Mouse (Mus musculus): ENCODE results near the gene Adk. TPM values are rescaled to one million over a fixed set of nuclear protein-coding genes. Genes with fewer than 3 reads are reported as not detected.
A peak's percentile ranks its signal among the peaks of the same experiment; 100 is the strongest.

The Adk gene
- total and polyA plus RNA-seq, 3 experiments = 69.0 to 479 (median 102) TPM

DNA sequence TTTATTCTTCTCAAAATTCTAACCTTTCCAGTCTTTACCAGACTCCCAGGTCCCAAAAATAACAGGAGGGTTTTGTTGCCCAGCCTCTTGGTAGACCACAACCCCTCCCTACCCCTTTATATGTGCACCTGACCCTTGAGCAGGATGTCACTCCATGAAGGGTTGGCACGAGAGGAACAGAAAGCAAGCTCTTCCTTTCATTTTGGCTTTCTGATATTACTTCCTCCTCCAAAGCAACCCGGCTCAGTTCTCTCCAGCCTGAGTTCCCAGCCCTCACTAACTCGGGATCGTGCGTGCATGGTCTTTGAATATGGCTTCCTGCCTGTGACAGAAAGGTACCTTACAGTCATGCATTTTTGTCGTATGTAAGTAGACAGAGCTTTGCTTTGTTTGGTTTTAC is 142.0 kb downstream of the Adk start:
- DNase-seq (ENCODE audit: low read depth, low spot score) = no peak
- Histone ChIP-seq H3K9me3 (replicated peaks; ENCODE audit: insufficient read depth, low read length) (no peaks in the 10 kb centered on the region), H3K79me2 (ENCODE audit: control insufficient read depth, insufficient read depth, low read length, poor library complexity) (no peaks in the 10 kb centered on the region), H3K27me3 (ENCODE audit: control insufficient read depth in 1 of 2, insufficient read depth in 2 of 2, low read length in 2 of 2) (no peaks in the 10 kb centered on the region), H3K9ac (ENCODE audit: control insufficient read depth, low read depth, low read length, poor library complexity, severe bottlenecking) (no peak overlapping the region), H3K4me1 (ENCODE audit: control insufficient read depth in 1 of 2, insufficient read depth in 2 of 2, low read length in 2 of 2) (no peaks in the 10 kb centered on the region), H3K4me3 (ENCODE audit: control insufficient read depth in 1 of 2, insufficient read depth in 1 of 2, low read depth in 2 of 2, low read length in 2 of 2) (no peak overlapping the region), H3K36me3 (ENCODE audit: control insufficient read depth in 1 of 2, insufficient read depth in 2 of 2, low read length in 2 of 2) (no peaks in the 10 kb centered on the region; a peak in 2 of 4 replicates), H3K27ac (ENCODE audit: control insufficient read depth, low read depth, low read length) (no peak overlapping the region)
- TF ChIP-seq MYB (IDR thresholded peaks at IDR 0.05; ENCODE audit: low read depth, low read length) (no peak), POLR2AphosphoS5 (IDR thresholded peaks at IDR 0.05; ENCODE audit: borderline replicate concordance, low read depth, low read length) (no peak), ZKSCAN1 (IDR thresholded peaks at IDR 0.05; ENCODE audit: low read depth, low read length) (no peak), NELFE (IDR thresholded peaks at IDR 0.05; ENCODE audit: low read depth, low read length) (no peak), SIN3A (IDR thresholded peaks at IDR 0.05; ENCODE audit: low read length) (no peak), POLR2AphosphoS2 (IDR thresholded peaks at IDR 0.05; ENCODE audit: low read length) (no peak), EP300 (IDR thresholded peaks at IDR 0.05; ENCODE audit: low read depth in 1 of 2, low read length in 2 of 2) (no peak), ETS1 (IDR thresholded peaks at IDR 0.05; ENCODE audit: low read depth, low read length) (no peak), KAT2A (conservative IDR thresholded peaks at IDR 0.05; ENCODE audit: low read depth, low read length) (no peak), ELF1 (IDR thresholded peaks at IDR 0.05; ENCODE audit: low read depth, low read length) (no peak), HCFC1 (IDR thresholded peaks at IDR 0.05; ENCODE audit: low read depth, low read length) (no peak), USF2 (IDR thresholded peaks at IDR 0.05; ENCODE audit: borderline replicate concordance in 1 of 2, insufficient read depth in 1 of 2, low read depth in 1 of 2, low read length in 2 of 2) (no peak), GATA1 (IDR thresholded peaks at IDR 0.05; ENCODE audit: low read depth, low read length) (no peak), UBTF (IDR thresholded peaks at IDR 0.05; ENCODE audit: borderline replicate concordance, insufficient read depth, low read depth, low read length) (no peak)

DNA sequence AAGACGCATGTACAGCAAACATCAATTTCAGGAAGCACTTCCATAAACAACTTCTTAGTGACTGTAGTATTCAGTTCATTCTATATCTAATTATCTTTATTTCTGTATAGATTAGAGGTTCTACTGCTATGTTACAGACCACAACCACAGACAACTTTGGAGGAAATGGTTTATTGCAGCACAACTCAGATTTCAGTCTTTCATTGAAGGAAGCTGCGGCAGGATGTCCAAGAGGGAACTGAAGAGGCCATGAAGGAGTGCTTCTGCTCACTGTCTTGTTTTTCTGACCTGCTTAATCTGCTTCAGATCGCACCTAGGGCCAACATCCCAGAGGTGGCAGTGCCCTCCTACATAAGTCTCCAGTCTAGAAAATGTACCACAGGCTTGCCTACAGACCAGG is 148.5 kb downstream of the Adk start:
- no peaks in the 10 kb centered on the region for H3K27me3 ChIP-seq (ENCODE audit: control insufficient read depth in 1 of 2, insufficient read depth in 2 of 2, low read length in 2 of 2)

More for the DNA sequence above, 148.5 kb downstream of the Adk start:
- Histone ChIP-seq H3K9ac (ENCODE audit: control insufficient read depth, low read depth, low read length, poor library complexity, severe bottlenecking) (no peak overlapping the region), H3K79me2 (ENCODE audit: control insufficient read depth, insufficient read depth, low read length, poor library complexity) (no peaks in the 10 kb centered on the region), H3K4me3 (ENCODE audit: control insufficient read depth in 1 of 2, insufficient read depth in 1 of 2, low read depth in 2 of 2, low read length in 2 of 2) (no peak overlapping the region), H3K4me1 (ENCODE audit: control insufficient read depth in 1 of 2, insufficient read depth in 2 of 2, low read length in 2 of 2) (peaks cover 0 to 3% of the 10 kb centered on the region in 2 experiments; a peak in 1 of 4 replicates), H3K9me3 (replicated peaks; ENCODE audit: insufficient read depth, low read length) (no peaks in the 10 kb centered on the region), H3K36me3 (ENCODE audit: control insufficient read depth in 1 of 2, insufficient read depth in 2 of 2, low read length in 2 of 2) (peaks cover 0 to 3% of the 10 kb centered on the region in 2 experiments; a peak in 3 of 4 replicates), H3K27ac (ENCODE audit: control insufficient read depth, low read depth, low read length) (no peak overlapping the region)
- DNase-seq (ENCODE audit: low read depth, low spot score) = no peak
- TF ChIP-seq ZC3H11A (IDR thresholded peaks at IDR 0.05; ENCODE audit: low read depth, low read length) (no peak), RCOR1 (IDR thresholded peaks at IDR 0.05; ENCODE audit: low read depth, low read length) (0 out of 2 replicates have a peak, but pooled peaks have one; percentile 26), ETS1 (IDR thresholded peaks at IDR 0.05; ENCODE audit: low read depth, low read length) (no peak)
